Mouse (Mus musculus) C2C12 (cell line): Measurements from ENCODE around the gene Slc36a1. TPM values are rescaled to one million over a fixed set of nuclear protein-coding genes. Genes with fewer than 3 reads are reported as not detected.

Source experiments
- H3K27me3 ChIP-seq: one replicate; pipeline ENCODE4 v1.6.1; 2011; ENCODE audit not compliant: control insufficient read depth, insufficient read depth, insufficient read length
- H3K36me3 ChIP-seq: one replicate; pipeline ENCODE4 v1.6.1; 2011; ENCODE audit not compliant: control insufficient read depth, insufficient read depth
- H3K4me3 ChIP-seq: one replicate; pipeline ENCODE4 v1.5.1; 2011; ENCODE audit warnings: mild to moderate bottlenecking, control low read depth; ENCODE audit not compliant: poor library complexity, insufficient read depth, severe bottlenecking
- H3K79me2 ChIP-seq: one replicate; pipeline ENCODE4 v1.6.1; 2011; ENCODE audit not compliant: control insufficient read depth, insufficient read depth
- H3K79me3 ChIP-seq: one replicate; pipeline ENCODE4 v1.6.1; 2011; ENCODE audit warnings: low read depth, control low read depth
- H3ac ChIP-seq: one replicate; pipeline ENCODE3; 2011; ENCODE audit warnings: low read depth; ENCODE audit not compliant: control insufficient read depth, insufficient read length
- CEBPB ChIP-seq: IDR thresholded peaks from one replicate; pipeline ENCODE4 v1.6.1; 2011; ENCODE audit warnings: low read depth, mild to moderate bottlenecking, control low read depth, moderate library complexity
- CTCF ChIP-seq: IDR thresholded peaks from one replicate; pipeline ENCODE4 v1.5.1; 2011; ENCODE audit not compliant: control insufficient read depth, insufficient read depth, insufficient read length
- FOSL1 ChIP-seq: IDR thresholded peaks from one replicate; pipeline ENCODE4 v1.8.0; 2011; ENCODE audit warnings: mild to moderate bottlenecking, low read length; ENCODE audit not compliant: poor library complexity, insufficient read depth, severe bottlenecking
- MAX ChIP-seq: IDR thresholded peaks from one replicate; pipeline ENCODE4 v1.6.1; 2011; ENCODE audit warnings: mild to moderate bottlenecking, control low read depth
- MYOD1 ChIP-seq: IDR thresholded peaks from one replicate; pipeline ENCODE4 v1.6.1; 2011; ENCODE audit warnings: low read depth; ENCODE audit not compliant: control insufficient read depth, insufficient read length
- MYOG ChIP-seq: IDR thresholded peaks from one replicate; pipeline ENCODE4 v1.6.1; 2011; ENCODE audit not compliant: control insufficient read depth, insufficient read length; ENCODE audit errors: extremely low read depth
- USF1 ChIP-seq: IDR thresholded peaks from one replicate; pipeline ENCODE4 v1.6.1; 2011; ENCODE audit warnings: low read depth, mild to moderate bottlenecking, control low read depth, moderate library complexity
- polyA plus RNA-seq: library from polyadenylated mRNA; unstranded; fragments of >200 nt; fragmentation: generic; extraction: Trizol; gene quantifications from one replicate; pipeline ENCODE4 v1.2.1, GENCODE M21; 2012; ENCODE audit warnings: missing spikeins

The Slc36a1 gene
- polyA plus RNA-seq, 1 experiment = 4.5 TPM

GRCm38 (mm10) chr11:55217418-55217817 is 13.3 kb downstream of the Slc36a1 start:
- no peak overlapping the region for H3ac ChIP-seq
- no peaks in the 10 kb centered on the region for H3K79me3 ChIP-seq
- H3K36me3 ChIP-seq = no peaks in the 10 kb centered on the region
- no peak for TF ChIP-seq MAX
- H3K79me2 ChIP-seq = no peaks in the 10 kb centered on the region
- H3K4me3 ChIP-seq = no peak overlapping the region
- no peaks in the 10 kb centered on the region for H3K27me3 ChIP-seq

DNA sequence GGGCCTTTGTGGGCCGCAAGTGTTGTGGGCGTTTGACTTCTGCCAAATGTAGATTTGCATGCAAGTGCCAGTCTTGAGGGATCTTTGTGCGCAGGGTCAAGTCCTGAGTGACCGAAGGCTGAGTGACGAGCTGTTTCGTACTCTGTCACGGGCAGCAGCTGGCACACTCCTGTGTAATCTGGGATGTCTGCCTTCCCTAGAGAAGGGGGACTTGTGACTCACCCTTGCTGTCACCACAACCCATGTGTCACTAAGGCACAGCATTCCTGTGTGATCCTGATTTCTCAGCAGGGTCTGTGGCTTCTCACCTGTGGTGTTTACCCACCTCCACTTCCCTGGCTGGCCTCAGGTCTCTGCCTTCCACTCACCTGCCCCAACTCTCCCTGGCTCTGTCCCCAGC is 13.7 kb downstream of the Slc36a1 start:
- Histone ChIP-seq H3K79me2 (no peaks in the 10 kb centered on the region), H3K36me3 (no peaks in the 10 kb centered on the region), H3ac (no peak overlapping the region), H3K4me3 (no peak overlapping the region), H3K79me3 (no peaks in the 10 kb centered on the region), H3K27me3 (no peaks in the 10 kb centered on the region)
- TF ChIP-seq FOSL1 = no peak
- no peak for TF ChIP-seq CTCF

GRCm38 (mm10) chr11:55218473-55218872 is 14.3 kb downstream of the Slc36a1 start:
- TF ChIP-seq USF1 (no peak), MAX (no peak), MYOG (no peak), FOSL1 (no peak), MYOD1 (no peak), CTCF (no peak), CEBPB (no peak)
- H3K36me3 ChIP-seq = no peaks in the 10 kb centered on the region
- H3K27me3 ChIP-seq = no peaks in the 10 kb centered on the region
- no peaks in the 10 kb centered on the region for H3K79me2 ChIP-seq
- no peaks in the 10 kb centered on the region for H3K79me3 ChIP-seq
- H3K4me3 ChIP-seq = no peak overlapping the region
- no peak overlapping the region for H3ac ChIP-seq

GRCm38 (mm10) chr11:55221306-55221705 is 17.2 kb downstream of the Slc36a1 start:
- no peaks in the 10 kb centered on the region for H3K27me3 ChIP-seq
- H3K79me3 ChIP-seq = no peaks in the 10 kb centered on the region
- H3K4me3 ChIP-seq = no peak overlapping the region
- no peak for TF ChIP-seq USF1
- no peak for TF ChIP-seq CEBPB
- no peak for TF ChIP-seq CTCF
- no peak for TF ChIP-seq MYOG
- peaks cover 4% of the 10 kb centered on the region for H3K36me3 ChIP-seq
- no peak overlapping the region for H3ac ChIP-seq
- no peaks in the 10 kb centered on the region for H3K79me2 ChIP-seq

- H3K36me3 ChIP-seq = peaks cover 5% of the 10 kb centered on the region
- no peak overlapping the region for H3ac ChIP-seq
- TF ChIP-seq MYOG (no peak), CTCF (no peak), USF1 (no peak), MYOD1 (no peak), MAX (no peak), FOSL1 (no peak)
- no peaks in the 10 kb centered on the region for H3K27me3 ChIP-seq
- H3K79me2 ChIP-seq = no peaks in the 10 kb centered on the region
- no peaks in the 10 kb centered on the region for H3K79me3 ChIP-seq
- H3K4me3 ChIP-seq = no peak overlapping the region
Measured at GRCm38 (mm10) chr11:55231034-55231433, 26.9 kb downstream of the Slc36a1 start.

GRCm38 (mm10) chr11:55234288-55234687 is 30.1 kb downstream of the Slc36a1 start:
- TF ChIP-seq USF1 (no peak), CEBPB (no peak), FOSL1 (no peak), CTCF (no peak), MAX (no peak), MYOG (no peak), MYOD1 (no peak)
- H3K79me2 ChIP-seq = no peaks in the 10 kb centered on the region
- H3K79me3 ChIP-seq = no peaks in the 10 kb centered on the region
- H3K36me3 ChIP-seq = peaks cover 3% of the 10 kb centered on the region
- no peak overlapping the region for H3ac ChIP-seq
- no peaks in the 10 kb centered on the region for H3K27me3 ChIP-seq
- no peak overlapping the region for H3K4me3 ChIP-seq

DNA sequence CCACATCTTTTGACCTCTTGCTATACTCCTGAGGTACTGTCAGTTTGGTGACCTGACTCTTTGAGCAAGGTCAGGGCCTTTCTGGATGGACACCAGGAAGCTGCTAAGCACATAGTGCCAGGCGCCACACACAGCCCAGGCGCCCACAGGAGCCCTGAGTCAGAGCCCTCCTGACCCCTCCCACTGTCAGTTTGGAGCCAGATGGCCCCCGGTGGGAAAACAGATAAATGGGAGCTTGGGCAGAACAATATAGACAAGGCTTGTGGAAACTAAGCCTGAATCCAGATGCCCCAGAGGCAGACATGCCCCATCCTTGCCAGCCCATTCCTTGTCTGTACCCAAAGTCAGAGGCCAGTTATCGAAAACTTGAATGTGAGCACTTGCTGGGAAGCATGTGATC is 30.6 kb downstream of the Slc36a1 start:
- no peak for TF ChIP-seq MYOD1
- Histone ChIP-seq H3K27me3 (no peaks in the 10 kb centered on the region), H3K79me3 (no peaks in the 10 kb centered on the region), H3ac (no peak overlapping the region), H3K79me2 (no peaks in the 10 kb centered on the region), H3K36me3 (peaks cover 3% of the 10 kb centered on the region), H3K4me3 (no peak overlapping the region)
